Mouse (Mus musculus): ENCODE data around the gene Psen2. TPM values are rescaled to one million over a fixed set of nuclear protein-coding genes. Genes with fewer than 3 reads are reported as not detected.

Gene Psen2
- polyA plus RNA-seq, 1 experiment, result not detected

GRCm38 (mm10) chr1:180300292-180300691 is 37.1 kb upstream of the Psen2 start:
- WGBS, result 89% methylated on average over 4 of the region's 4 CpGs
- H3K4me1 ChIP-seq (ENCODE audit: control insufficient read depth, insufficient read depth, low read length), result peaks cover 10% of the 10 kb centered on the region
- no peak overlapping the region for H3K27ac ChIP-seq (ENCODE audit: insufficient read depth, low read depth, low read length)
- H3K4me3 ChIP-seq (ENCODE audit: insufficient read depth, low read depth, low read length), result no peak overlapping the region
- TF ChIP-seq POLR2A (IDR thresholded peaks at IDR 0.05; ENCODE audit: insufficient read depth, low read depth, low read length) (no peak), CTCF (IDR thresholded peaks at IDR 0.05; ENCODE audit: insufficient read depth, low read depth, low read length) (no peak)

GRCm38 (mm10) chr1:180299697-180300096 is 36.5 kb upstream of the Psen2 start:
- TF ChIP-seq CTCF (IDR thresholded peaks at IDR 0.05; ENCODE audit: insufficient read depth, low read depth, low read length) (no peak), POLR2A (IDR thresholded peaks at IDR 0.05; ENCODE audit: insufficient read depth, low read depth, low read length) (no peak)
- Histone ChIP-seq H3K4me1 (ENCODE audit: control insufficient read depth, insufficient read depth, low read length) (peaks cover 10% of the 10 kb centered on the region), H3K27ac (ENCODE audit: insufficient read depth, low read depth, low read length) (no peak overlapping the region), H3K4me3 (ENCODE audit: insufficient read depth, low read depth, low read length) (no peak overlapping the region)
- WGBS, result 96% methylated on average over 4 of the region's 4 CpGs

- no peak for TF ChIP-seq POLR2A (IDR thresholded peaks at IDR 0.05; ENCODE audit: insufficient read depth, low read depth, low read length)
- TF ChIP-seq CTCF (IDR thresholded peaks at IDR 0.05; ENCODE audit: insufficient read depth, low read depth, low read length), result no peak
- Histone ChIP-seq H3K27ac (ENCODE audit: insufficient read depth, low read depth, low read length) (no peak overlapping the region), H3K4me1 (ENCODE audit: control insufficient read depth, insufficient read depth, low read length) (peaks cover 5% of the 10 kb centered on the region), H3K4me3 (ENCODE audit: insufficient read depth, low read depth, low read length) (no peak overlapping the region)
- 66% methylated on average over 9 of the region's 9 CpGs for WGBS
Measured at GRCm38 (mm10) chr1:180296088-180296487, 32.9 kb upstream of the Psen2 start.

- 82% methylated on average over 4 of the region's 4 CpGs for WGBS
- H3K4me3 ChIP-seq (ENCODE audit: insufficient read depth, low read depth, low read length), result no peak overlapping the region
- no peak overlapping the region for H3K27ac ChIP-seq (ENCODE audit: insufficient read depth, low read depth, low read length)
- no peak for TF ChIP-seq CTCF (IDR thresholded peaks at IDR 0.05; ENCODE audit: insufficient read depth, low read depth, low read length)
- no peak for TF ChIP-seq POLR2A (IDR thresholded peaks at IDR 0.05; ENCODE audit: insufficient read depth, low read depth, low read length)
- H3K4me1 ChIP-seq (ENCODE audit: control insufficient read depth, insufficient read depth, low read length), result no peaks in the 10 kb centered on the region; the same call in 1 of the 2 replicates
Measured at GRCm38 (mm10) chr1:180290358-180290757, 27.1 kb upstream of the Psen2 start.

- no peak for TF ChIP-seq POLR2A (IDR thresholded peaks at IDR 0.05; ENCODE audit: insufficient read depth, low read depth, low read length)
- TF ChIP-seq CTCF (IDR thresholded peaks at IDR 0.05; ENCODE audit: insufficient read depth, low read depth, low read length), result no peak
- Histone ChIP-seq H3K4me3 (ENCODE audit: insufficient read depth, low read depth, low read length) (no peak overlapping the region), H3K4me1 (ENCODE audit: control insufficient read depth, insufficient read depth, low read length) (no peaks in the 10 kb centered on the region; the same call in 1 of the 2 replicates), H3K27ac (ENCODE audit: insufficient read depth, low read depth, low read length) (no peak overlapping the region)
- WGBS, result 87% methylated on average over 5 of the region's 5 CpGs
Measured at GRCm38 (mm10) chr1:180289788-180290187, 26.6 kb upstream of the Psen2 start.

GRCm38 (mm10) chr1:180288872-180289468 is 25.7 kb upstream of the Psen2 start:
- no peak overlapping the region for H3K4me3 ChIP-seq (ENCODE audit: insufficient read depth, low read depth, low read length)
- 94% methylated on average over 7 of the region's 7 CpGs for WGBS
- peaks cover 4% of the 10 kb centered on the region for H3K4me1 ChIP-seq (ENCODE audit: control insufficient read depth, insufficient read depth, low read length)
- TF ChIP-seq POLR2A (IDR thresholded peaks at IDR 0.05; ENCODE audit: insufficient read depth, low read depth, low read length) (no peak), CTCF (IDR thresholded peaks at IDR 0.05; ENCODE audit: insufficient read depth, low read depth, low read length) (no peak)
- H3K27ac ChIP-seq (ENCODE audit: insufficient read depth, low read depth, low read length), result no peak overlapping the region

- 89% methylated on average over 7 of the region's 7 CpGs for WGBS
- TF ChIP-seq POLR2A (IDR thresholded peaks at IDR 0.05; ENCODE audit: insufficient read depth, low read depth, low read length) (no peak), CTCF (IDR thresholded peaks at IDR 0.05; ENCODE audit: insufficient read depth, low read depth, low read length) (no peak)
Measured at GRCm38 (mm10) chr1:180288227-180288626, 25.0 kb upstream of the Psen2 start.

GRCm38 (mm10) chr1:180286081-180286831 is 23.0 kb upstream of the Psen2 start:
- TF ChIP-seq CTCF (IDR thresholded peaks at IDR 0.05; ENCODE audit: insufficient read depth, low read depth, low read length), result no peak
- TF ChIP-seq POLR2A (IDR thresholded peaks at IDR 0.05; ENCODE audit: insufficient read depth, low read depth, low read length), result no peak
- H3K27ac ChIP-seq (ENCODE audit: insufficient read depth, low read depth, low read length), result no peak overlapping the region
- peaks cover 9% of the 10 kb centered on the region for H3K4me1 ChIP-seq (ENCODE audit: control insufficient read depth, insufficient read depth, low read length)
- no peak overlapping the region for H3K4me3 ChIP-seq (ENCODE audit: insufficient read depth, low read depth, low read length)
- WGBS, result 78% methylated on average over 15 of the region's 15 CpGs

More at GRCm38 (mm10) chr1:180288227-180288626, 25.0 kb upstream of the Psen2 start:
- Histone ChIP-seq H3K4me1 (ENCODE audit: control insufficient read depth, insufficient read depth, low read length) (peaks cover 9% of the 10 kb centered on the region), H3K4me3 (ENCODE audit: insufficient read depth, low read depth, low read length) (no peak overlapping the region), H3K27ac (ENCODE audit: insufficient read depth, low read depth, low read length) (no peak overlapping the region)

Measured in olfactory bulb, adult 2 months (tissue).